Mouse (Mus musculus) megakaryocyte, embryonic 14.5 days (primary cell): ENCODE measurements at regions not wholly inside any gene's neighbourhood (a gene's known extent, or its start where the extent isn't known, plus 50 kb on each side); places are given as distances from the start of the nearest gene placed in this dataset.

Experiments used
- FLI1 ChIP-seq: IDR thresholded peaks from 2 replicates; pipeline ENCODE4 v1.6.1; 2012; ENCODE audit warnings: low read length, inconsistent platforms, mixed read lengths
- GATA1 ChIP-seq: IDR thresholded peaks from 3 replicates; pipeline ENCODE4 v1.6.1; 2012; ENCODE audit warnings: mixed read lengths, low read length, inconsistent platforms, borderline replicate concordance

- TF ChIP-seq FLI1 (no peak), GATA1 (no peak)
Measured at GRCm38 (mm10) chr4:53292606-53293005, 132.9 kb upstream of the Abca1 start.
